17 mouse cellular contexts compared by ENCODE assay signal in the genomic region with DNA sequence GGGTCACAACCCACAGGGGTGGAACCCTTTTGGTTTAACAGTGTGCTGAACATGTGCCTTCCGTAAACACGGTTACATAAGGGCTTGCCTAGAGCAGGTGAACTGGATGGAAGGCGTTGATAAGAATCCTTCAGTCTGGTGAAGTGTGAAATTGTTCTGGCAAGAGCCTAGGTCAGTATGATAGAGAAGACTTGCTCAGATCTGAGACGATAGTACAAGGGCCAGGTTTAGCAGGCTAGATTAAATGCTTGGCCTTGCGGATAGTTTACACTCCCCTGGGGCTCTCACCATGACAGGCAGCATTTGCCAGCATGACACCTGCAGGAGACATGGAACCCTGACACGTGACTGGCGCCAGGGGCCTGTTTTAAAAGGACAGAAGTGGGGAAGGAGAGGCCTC. TPM values are rescaled to one million over a fixed set of nuclear protein-coding genes. Genes with fewer than 3 reads are reported as not detected.
A peak's percentile ranks its signal among the peaks of the same experiment; 100 is the strongest.
DNase-seq lines count a peak whose midpoint lies in the region; ATAC-seq and TF ChIP-seq lines count a peak whose summit lies in the region.
"Had no signal": no experiment of that assay in that cellular context is flagged by ENCODE, and none has a peak within 500 bp of the region (broad histone marks: within the 10 kb centered on the region; RNA-seq: fewer than 3 reads in every experiment).

No protein-coding gene starts in this region.

- H3K9ac ChIP-seq in embryonic facial prominence, embryonic 14.5 days (ENCODE audit: low read depth, low read length): no peak overlapping the region
- no peak overlapping the region for H3K9ac ChIP-seq in intestine, postnatal 0 days (ENCODE audit: low read depth, low read length)
- H3K9ac ChIP-seq: forebrain, embryonic 15.5 days; heart, embryonic 13.5 days; limb, embryonic 15.5 days had no signal

- ATAC-seq in cerebellum, adult (ENCODE audit: insufficient number of reproducible peaks, low FRiP score, low TSS enrichment): no peak
- peak; percentile 53; the same call in 1 of the 2 replicates for ATAC-seq in embryonic facial prominence, embryonic 14.5 days (ENCODE audit: low read depth)
- ATAC-seq in intestine, postnatal 0 days: no peak
- ATAC-seq: forebrain, embryonic 15.5 days; Patski had no signal

- TF ChIP-seq CTCF in intestine, postnatal 0 days (IDR thresholded peaks at IDR 0.05; ENCODE audit: low read depth): no peak

- H3K4me2 ChIP-seq in embryonic facial prominence, embryonic 14.5 days (ENCODE audit: low read depth, low read length): no peak overlapping the region
- no peak overlapping the region for H3K4me2 ChIP-seq in intestine, postnatal 0 days (replicated peaks; ENCODE audit: low read depth)
- H3K4me2 ChIP-seq: forebrain, embryonic 15.5 days; heart, embryonic 13.5 days; limb, embryonic 15.5 days; midbrain, embryonic 11.5 days had no signal

- H3K4me3 ChIP-seq in embryonic facial prominence, embryonic 14.5 days (ENCODE audit: low read depth, low read length): no peak overlapping the region
- H3K4me3 ChIP-seq in intestine, postnatal 0 days (ENCODE audit: low read depth, low read length): no peak overlapping the region
- H3K4me3 ChIP-seq: forebrain, embryonic 15.5 days; heart, embryonic 13.5 days; limb, embryonic 15.5 days had no signal

- no peaks in the 10 kb centered on the region for H3K9me3 ChIP-seq in embryonic facial prominence, embryonic 14.5 days (ENCODE audit: control insufficient read depth, low read length)
- H3K9me3 ChIP-seq in intestine, postnatal 0 days (ENCODE audit: control insufficient read depth): no peaks in the 10 kb centered on the region
- H3K9me3 ChIP-seq: forebrain, embryonic 15.5 days; heart, embryonic 13.5 days; limb, embryonic 15.5 days had no signal

- H3K27ac ChIP-seq in embryonic facial prominence, embryonic 14.5 days (replicated peaks; ENCODE audit: low read depth, low read length): no peak overlapping the region
- no peak overlapping the region for H3K27ac ChIP-seq in intestine, postnatal 0 days (ENCODE audit: low read depth, low read length)
- H3K27ac ChIP-seq: forebrain, embryonic 15.5 days; heart, embryonic 13.5 days; limb, embryonic 15.5 days had no signal

- 53% methylated on average over 7 of the region's 7 CpGs for WGBS in embryonic facial prominence, embryonic 14.5 days
- 46% methylated on average over 7 of the region's 7 CpGs for WGBS in intestine, postnatal 0 days

- peak; percentile 13 for DNase-seq in cerebellum, adult 9-11 months
- peak; percentile 23 for DNase-seq in kidney, adult 18-20 months
- DNase-seq in kidney, postnatal 10 days: no peak
- DNase-seq in embryonic facial prominence, embryonic 14.5 days (ENCODE audit: low spot score): peak; percentile 28
- DNase-seq in yolk sac, embryonic 10.5 days (ENCODE audit: low spot score): peak; percentile 12
- DNase-seq: heart, postnatal 4 days; right cerebral cortex, postnatal 4 days; thymus, postnatal 14 days had no signal

- peaks cover 7% of the 10 kb centered on the region; the same call in 1 of the 2 replicates for H3K36me3 ChIP-seq in embryonic facial prominence, embryonic 14.5 days (ENCODE audit: control insufficient read depth, insufficient read depth, low read length)
- peaks cover 23% of the 10 kb centered on the region for H3K36me3 ChIP-seq in intestine, postnatal 0 days (ENCODE audit: control insufficient read depth, insufficient read depth)

- H3K27me3 ChIP-seq in embryonic facial prominence, embryonic 14.5 days (replicated peaks; ENCODE audit: control insufficient read depth, insufficient read depth, low read length): no peaks in the 10 kb centered on the region
- H3K27me3 ChIP-seq in intestine, postnatal 0 days (replicated peaks; ENCODE audit: control insufficient read depth, insufficient read depth, low read length): no peaks in the 10 kb centered on the region
- H3K27me3 ChIP-seq: forebrain, embryonic 15.5 days; heart, embryonic 13.5 days; limb, embryonic 15.5 days; Patski had no signal

- H3K4me1 ChIP-seq in embryonic facial prominence, embryonic 14.5 days (ENCODE audit: control insufficient read depth, insufficient read depth, low read length): no peaks in the 10 kb centered on the region
- H3K4me1 ChIP-seq in intestine, postnatal 0 days (replicated peaks; ENCODE audit: control insufficient read depth, insufficient read depth, low read length): no peaks in the 10 kb centered on the region
- H3K4me1 ChIP-seq: forebrain, embryonic 15.5 days; limb, embryonic 15.5 days had no signal

RNA-seq across cellular contexts. Expression of gene Dph3, which starts 20.1 kb away (rescaled TPM):
- 86.7 and 100 TPM in 2 replicates for polyA plus RNA-seq in embryonic facial prominence, embryonic 14.5 days (2014; fragmentation: Nextera tagmentation; extraction: Ambion mirVana)
- polyA plus RNA-seq in intestine, postnatal 0 days (2015; fragmentation: Nextera tagmentation; extraction: Ambion mirVana): 103 and 111 TPM in 2 replicates

RNA-seq across cellular contexts. Expression of gene Oxnad1, which starts 20.5 kb away (rescaled TPM):
- polyA plus RNA-seq in embryonic facial prominence, embryonic 14.5 days (2014; fragmentation: Nextera tagmentation; extraction: Ambion mirVana): 14.2 and 14.8 TPM in 2 replicates
- polyA plus RNA-seq in intestine, postnatal 0 days (2015; fragmentation: Nextera tagmentation; extraction: Ambion mirVana): 19.3 and 22.4 TPM in 2 replicates

RNA-seq across cellular contexts. Expression of gene Msmb, which starts 36.2 kb away (rescaled TPM):
- polyA plus RNA-seq in embryonic facial prominence, embryonic 14.5 days (2014; fragmentation: Nextera tagmentation; extraction: Ambion mirVana): not detected in 2 replicates
- not detected in 2 replicates for polyA plus RNA-seq in intestine, postnatal 0 days (2015; fragmentation: Nextera tagmentation; extraction: Ambion mirVana)
- polyA plus RNA-seq: forebrain, embryonic 15.5 days; heart, embryonic 13.5 days; limb, embryonic 15.5 days; liver, embryonic 16.5 days; midbrain, embryonic 11.5 days; neural tube, embryonic 14.5 days; Patski had no signal

RNA-seq across cellular contexts. Expression of gene Ncoa4, which starts 54.0 kb away (rescaled TPM):
- polyA plus RNA-seq in embryonic facial prominence, embryonic 14.5 days (2014; fragmentation: Nextera tagmentation; extraction: Ambion mirVana): 112 TPM in 2 replicates
- 239 and 254 TPM in 2 replicates for polyA plus RNA-seq in intestine, postnatal 0 days (2015; fragmentation: Nextera tagmentation; extraction: Ambion mirVana)
